Mouse (Mus musculus) lung, postnatal 25 days (tissue): ENCODE data around the gene Lrrk1.
A peak's percentile ranks its signal among the peaks of the same experiment; 100 is the strongest.

Experiments used
- DNase-seq: peaks from one replicate; pipeline ENCODE4 v3.0.0; 2022; ENCODE audit warnings: low spot score

Gene Lrrk1

GRCm38 (mm10) chr7:66227814-66228609 is 160.1 kb downstream of the Lrrk1 start:
- DNase-seq: no peak

GRCm38 (mm10) chr7:66225881-66226280 is 162.3 kb downstream of the Lrrk1 start:
- DNase-seq: peak; percentile 38

GRCm38 (mm10) chr7:66224541-66224940 is 163.6 kb downstream of the Lrrk1 start:
- no peak for DNase-seq

- no peak for DNase-seq
Observed at GRCm38 (mm10) chr7:66223731-66224130, 164.4 kb downstream of the Lrrk1 start.

- DNase-seq: no peak
Observed at GRCm38 (mm10) chr7:66222621-66223091, 165.5 kb downstream of the Lrrk1 start.

GRCm38 (mm10) chr7:66219794-66220227 is 168.3 kb downstream of the Lrrk1 start:
- no peak for DNase-seq

GRCm38 (mm10) chr7:66219028-66219793 is 168.9 kb downstream of the Lrrk1 start:
- DNase-seq: no peak

GRCm38 (mm10) chr7:66218193-66219014 is 169.7 kb downstream of the Lrrk1 start:
- DNase-seq: peak; percentile 50

- no peak for DNase-seq
Observed at GRCm38 (mm10) chr7:66217531-66218094, 170.5 kb downstream of the Lrrk1 start.

- DNase-seq: no peak
Observed at GRCm38 (mm10) chr7:66217011-66217410, 171.1 kb downstream of the Lrrk1 start.

- no peak for DNase-seq
Observed at GRCm38 (mm10) chr7:66215911-66216310, 172.2 kb downstream of the Lrrk1 start.

GRCm38 (mm10) chr7:66214477-66214876 is 173.7 kb downstream of the Lrrk1 start:
- no peak for DNase-seq

- DNase-seq: no peak
Observed at GRCm38 (mm10) chr7:66212887-66213286, 175.3 kb downstream of the Lrrk1 start.

GRCm38 (mm10) chr7:66209920-66210319 is 178.2 kb downstream of the Lrrk1 start:
- no peak for DNase-seq

- DNase-seq: no peak
Observed at GRCm38 (mm10) chr7:66201657-66202056, 186.5 kb downstream of the Lrrk1 start.

GRCm38 (mm10) chr7:66200791-66201450 is 187.2 kb downstream of the Lrrk1 start:
- no peak for DNase-seq

- DNase-seq: no peak
Observed at GRCm38 (mm10) chr7:66200383-66200782, 187.8 kb downstream of the Lrrk1 start.

- no peak for DNase-seq
Observed at GRCm38 (mm10) chr7:66199391-66199831, 188.7 kb downstream of the Lrrk1 start.

- DNase-seq: no peak
Observed at GRCm38 (mm10) chr7:66198416-66198815, 189.7 kb downstream of the Lrrk1 start.

- DNase-seq: no peak
Observed at GRCm38 (mm10) chr7:66196609-66197445, 191.3 kb downstream of the Lrrk1 start.
